In the genomic region with DNA sequence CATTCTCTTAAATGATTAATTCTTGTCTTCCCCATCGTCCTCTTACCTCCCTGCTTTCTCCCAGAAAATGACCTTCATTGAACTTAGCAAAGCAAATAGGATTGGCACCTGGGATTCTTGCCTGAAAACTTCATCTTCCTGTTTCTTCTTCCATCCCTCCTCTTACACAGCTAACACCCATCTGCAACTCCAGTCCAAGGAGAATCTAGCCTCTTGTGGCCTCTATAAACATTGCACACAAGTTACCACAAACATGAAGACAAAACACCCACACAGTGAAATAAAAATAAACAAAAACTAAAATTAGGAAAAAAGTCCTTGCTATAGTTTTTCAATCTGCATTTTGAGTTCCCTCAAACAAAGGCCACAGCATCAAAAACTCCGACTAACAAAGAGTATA, we compare ENCODE assay signal across 8 mouse cellular contexts. TPM values are rescaled to one million over a fixed set of nuclear protein-coding genes. Genes with fewer than 3 reads are reported as not detected.
DNase-seq lines count a peak whose midpoint lies in the region; ATAC-seq lines count a peak whose summit lies in the region.

No protein-coding gene starts in this region.

- intact Hi-C loops in gastrocnemius, postnatal 14 days (cut with DNase I; ENCODE audit: low total_unique reads), result no loop called here

- no peak overlapping the region for H3K27ac ChIP-seq in kidney, embryonic 15.5 days
- no peak overlapping the region for H3K27ac ChIP-seq in brown adipose tissue, adult 24 weeks (replicated peaks; ENCODE audit: low read depth, low read length)
- H3K27ac ChIP-seq in hindbrain, embryonic 14.5 days, result peak overlapping the region; percentile 90; the same call in 1 of the 2 replicates
- H3K27ac ChIP-seq in midbrain, embryonic 13.5 days, result no peak overlapping the region

- H3K9me3 ChIP-seq in kidney, embryonic 15.5 days (replicated peaks), result no peaks in the 10 kb centered on the region
- H3K9me3 ChIP-seq in hindbrain, embryonic 14.5 days (ENCODE audit: control insufficient read depth, low read length), result no peaks in the 10 kb centered on the region
- no peaks in the 10 kb centered on the region for H3K9me3 ChIP-seq in midbrain, embryonic 13.5 days

- peak overlapping the region; percentile 76 for H3K4me3 ChIP-seq in kidney, embryonic 15.5 days (replicated peaks)
- 0 out of 2 replicates have a peak overlapping the region, but pooled peaks have one; percentile 1 for H3K4me3 ChIP-seq in brown adipose tissue, adult 24 weeks (ENCODE audit: insufficient read depth, low read depth, low read length)
- H3K4me3 ChIP-seq in hindbrain, embryonic 14.5 days (replicated peaks; ENCODE audit: low read length), result peak overlapping the region; percentile 57
- peak overlapping the region; percentile 78 for H3K4me3 ChIP-seq in midbrain, embryonic 13.5 days (replicated peaks)

- ATAC-seq in kidney, embryonic 15.5 days (replicated peaks; ENCODE audit: low FRiP score), result no peak
- no peak for ATAC-seq in hindbrain, embryonic 14.5 days (ENCODE audit: low FRiP score)
- no peak for ATAC-seq in midbrain, embryonic 13.5 days

- H3K4me2 ChIP-seq in kidney, embryonic 15.5 days, result peak overlapping the region; percentile 69
- H3K4me2 ChIP-seq in hindbrain, embryonic 14.5 days (replicated peaks), result peak overlapping the region; percentile 88
- H3K4me2 ChIP-seq in midbrain, embryonic 13.5 days (replicated peaks), result peak overlapping the region; percentile 82

- H3K27me3 ChIP-seq in kidney, embryonic 15.5 days, result no peaks in the 10 kb centered on the region
- no peaks in the 10 kb centered on the region for H3K27me3 ChIP-seq in hindbrain, embryonic 14.5 days (ENCODE audit: control insufficient read depth, insufficient read depth, low read length)
- no peaks in the 10 kb centered on the region for H3K27me3 ChIP-seq in midbrain, embryonic 13.5 days

- H3K9ac ChIP-seq in kidney, embryonic 15.5 days, result peak overlapping the region; percentile 86
- H3K9ac ChIP-seq in hindbrain, embryonic 14.5 days, result peak overlapping the region; percentile 75
- peak overlapping the region; percentile 84; the same call in 1 of the 2 replicates for H3K9ac ChIP-seq in midbrain, embryonic 13.5 days (replicated peaks)

- 38% methylated on average over 2 of the region's 2 CpGs for WGBS in kidney, embryonic 15.5 days
- WGBS in hindbrain, embryonic 14.5 days, result 55% methylated on average over 2 of the region's 2 CpGs
- 49% methylated on average over 2 of the region's 2 CpGs for WGBS in midbrain, embryonic 13.5 days

- DNase-seq in kidney, adult 9 months, result no peak
- no peak for DNase-seq in hindbrain, embryonic 14.5 days (ENCODE audit: low spot score)
- DNase-seq in gastrocnemius, postnatal 14 days, result no peak
- DNase-seq in left cerebral cortex, adult 8-10 months (ENCODE audit: low spot score in 2 of 2), result no peak
- DNase-seq in T-cell, adult 2 months (ENCODE audit: low spot score), result no peak

- H3K4me1 ChIP-seq in kidney, embryonic 15.5 days, result peaks cover 48% of the 10 kb centered on the region
- peaks cover 6% of the 10 kb centered on the region; the same call in 1 of the 2 replicates for H3K4me1 ChIP-seq in brown adipose tissue, adult 24 weeks (ENCODE audit: control insufficient read depth, insufficient read depth, insufficient read length, low read length)
- peaks cover 30% of the 10 kb centered on the region for H3K4me1 ChIP-seq in hindbrain, embryonic 14.5 days (replicated peaks; ENCODE audit: control insufficient read depth, insufficient read depth, low read length)
- peaks cover 30% of the 10 kb centered on the region for H3K4me1 ChIP-seq in midbrain, embryonic 13.5 days (replicated peaks)

- peaks cover 14% of the 10 kb centered on the region; the same call in 1 of the 2 replicates for H3K36me3 ChIP-seq in kidney, embryonic 15.5 days
- peaks cover 6% of the 10 kb centered on the region; the same call in 1 of the 2 replicates for H3K36me3 ChIP-seq in hindbrain, embryonic 14.5 days (replicated peaks; ENCODE audit: control insufficient read depth, insufficient read depth)
- peaks cover 6% of the 10 kb centered on the region; the same call in 1 of the 2 replicates for H3K36me3 ChIP-seq in midbrain, embryonic 13.5 days

RNA-seq across cellular contexts. Expression of gene Laptm4a, which starts 2.1 kb away (rescaled TPM):
- polyA plus RNA-seq in kidney, embryonic 15.5 days (2015; fragmentation: Nextera tagmentation; extraction: Ambion mirVana), result 338 and 401 TPM in 2 replicates
- 307 and 401 TPM in 2 replicates for polyA plus RNA-seq in brown adipose tissue, adult 24 weeks (2012; ENCODE audit: insufficient read depth, insufficient read length, missing spikeins)
- polyA plus RNA-seq in hindbrain, embryonic 14.5 days (2014; fragmentation: Nextera tagmentation; extraction: Ambion mirVana), result 173 and 189 TPM in 2 replicates
- polyA plus RNA-seq in midbrain, embryonic 13.5 days (2015; fragmentation: Nextera tagmentation; extraction: Ambion mirVana), result 207 and 221 TPM in 2 replicates
- total RNA-seq in gastrocnemius, postnatal 14 days (2021), result 100 to 1,000 TPM; 303 to 334 TPM
- total RNA-seq in left cerebral cortex, adult 8-10 months (2022), result 100 to 1,000 TPM; 184 to 197 (median 194) TPM

RNA-seq across cellular contexts. Expression of gene Matn3, which starts 24.1 kb away (rescaled TPM):
- 0.27 and 0.60 TPM in 2 replicates for polyA plus RNA-seq in kidney, embryonic 15.5 days (2015; fragmentation: Nextera tagmentation; extraction: Ambion mirVana)
- not detected in 2 replicates for polyA plus RNA-seq in brown adipose tissue, adult 24 weeks (2012; ENCODE audit: insufficient read depth, insufficient read length, missing spikeins)
- polyA plus RNA-seq in hindbrain, embryonic 14.5 days (2014; fragmentation: Nextera tagmentation; extraction: Ambion mirVana), result 0.15 and 0.17 TPM in 2 replicates
- polyA plus RNA-seq in midbrain, embryonic 13.5 days (2015; fragmentation: Nextera tagmentation; extraction: Ambion mirVana), result 0.16 and 0.17 TPM in 2 replicates
- total RNA-seq in gastrocnemius, postnatal 14 days (2021), result under 1 TPM; 0.64 to 0.70 TPM
- total RNA-seq in left cerebral cortex, adult 8-10 months (2022), result under 1 TPM in 1 of 4 experiments, not detected in 3; 0.14 TPM

RNA-seq across cellular contexts. Expression of gene Wdr35, which starts 50.1 kb away (rescaled TPM):
- 18.1 and 19.5 TPM in 2 replicates for polyA plus RNA-seq in kidney, embryonic 15.5 days (2015; fragmentation: Nextera tagmentation; extraction: Ambion mirVana)
- polyA plus RNA-seq in brown adipose tissue, adult 24 weeks (2012; ENCODE audit: insufficient read depth, insufficient read length, missing spikeins), result 3.1 and 5.9 TPM in 2 replicates
- 22.4 and 26.1 TPM in 2 replicates for polyA plus RNA-seq in hindbrain, embryonic 14.5 days (2014; fragmentation: Nextera tagmentation; extraction: Ambion mirVana)
- 23.9 and 24.4 TPM in 2 replicates for polyA plus RNA-seq in midbrain, embryonic 13.5 days (2015; fragmentation: Nextera tagmentation; extraction: Ambion mirVana)
- total RNA-seq in gastrocnemius, postnatal 14 days (2021), result 10 to 100 TPM; 11.4 to 14.4 TPM
- 10 to 100 TPM; 39.5 to 48.2 (median 43.8) TPM for total RNA-seq in left cerebral cortex, adult 8-10 months (2022)

Comparison
In these comparisons a context has a peak if more than half of its experiments do, and no peak if none do; other contexts are left out.
1. H3K4me3 ChIP-seq: peak in every context shown above with its lines; median percentile 78 in midbrain, embryonic 13.5 days; 76 in kidney, embryonic 15.5 days; 57 in hindbrain, embryonic 14.5 days; 1 in brown adipose tissue, adult 24 weeks.